Mouse (Mus musculus) G1E (cell line): ENCODE data around the gene Nrbf2. TPM values are rescaled to one million over a fixed set of nuclear protein-coding genes. Genes with fewer than 3 reads are reported as not detected.
A peak's percentile ranks its signal among the peaks of the same experiment; 100 is the strongest.

Experiments
- ATAC-seq: 2 replicates; pipeline ENCODE4 v1.8.0; 2016; ENCODE audit warnings: mild to moderate bottlenecking; ENCODE audit not compliant: insufficient number of reproducible peaks, poor library complexity, low FRiP score, severe bottlenecking; ENCODE audit errors: extremely low read depth
- DNase-seq: peaks from one replicate; pipeline ENCODE4 v3.0.0; 2012; ENCODE audit warnings: low spot score
- H3K27me3 ChIP-seq: 2 replicates; pipeline ENCODE4 v1.6.1; 2012; ENCODE audit warnings: mild to moderate bottlenecking, low read length, inconsistent platforms; ENCODE audit not compliant: insufficient read depth
- H3K36me3 ChIP-seq: replicated peaks from 2 replicates; pipeline ENCODE3; 2012; ENCODE audit warnings: mild to moderate bottlenecking, inconsistent platforms
- H3K4me1 ChIP-seq: 2 replicates; pipeline ENCODE4 v1.6.1; 2012; ENCODE audit warnings: low read depth, low read length, inconsistent platforms, mixed read lengths; ENCODE audit not compliant: insufficient read depth
- H3K4me3 ChIP-seq: 2 replicates; pipeline ENCODE4 v1.5.1; 2012; ENCODE audit warnings: low read depth, mild to moderate bottlenecking, inconsistent platforms, low read length, moderate library complexity, mixed read lengths
- H3K9me3 ChIP-seq: replicated peaks from 2 replicates; pipeline ENCODE4 v1.6.1; 2012; ENCODE audit warnings: inconsistent platforms
- CTCF ChIP-seq: IDR thresholded peaks from 2 replicates; pipeline ENCODE4 v1.5.1; 2012; ENCODE audit warnings: low read depth, low read length, inconsistent platforms, mixed read lengths
- GATA1 ChIP-seq: IDR thresholded peaks from 2 replicates; pipeline ENCODE4 v1.6.1; 2012; ENCODE audit warnings: borderline replicate concordance, low read length, inconsistent platforms, mixed read lengths
- GATA2 ChIP-seq: IDR thresholded peaks from 2 replicates; pipeline ENCODE4 v1.6.1; 2012; ENCODE audit warnings: low read depth, low read length, inconsistent platforms, borderline replicate concordance
- POLR2AphosphoS5 ChIP-seq: IDR thresholded peaks from 2 replicates; pipeline ENCODE4 v1.6.1; 2012; ENCODE audit warnings: low read depth, low read length, inconsistent platforms; ENCODE audit not compliant: insufficient replicate concordance
- TAL1 ChIP-seq: conservative IDR thresholded peaks from 2 replicates; pipeline ENCODE4 v1.6.1; 2012; ENCODE audit warnings: low read depth, low read length, inconsistent platforms, mixed read lengths
- polyA plus RNA-seq: library from polyadenylated mRNA; stranded (reverse); fragments of >175 nt; gene quantifications from 2 replicates; pipeline ENCODE4 v1.2.3, GENCODE M21; 2012
- total RNA-seq, 2 experiments: library from RNA; stranded (forward) in 1 of 2; stranded (reverse) in 1 of 2; fragments of 200-1000 nt in 1 of 2; fragments of >200 nt in 1 of 2; fragmentation: Nextera tagmentation in 1 of 2; gene quantifications; 2 replicates each; pipeline ENCODE4 v1.2.3; 2014 to 2017

Nrbf2 gene
- total and polyA plus RNA-seq, 3 experiments: 46.3 to 71.1 (median 52.2) TPM

DNA sequence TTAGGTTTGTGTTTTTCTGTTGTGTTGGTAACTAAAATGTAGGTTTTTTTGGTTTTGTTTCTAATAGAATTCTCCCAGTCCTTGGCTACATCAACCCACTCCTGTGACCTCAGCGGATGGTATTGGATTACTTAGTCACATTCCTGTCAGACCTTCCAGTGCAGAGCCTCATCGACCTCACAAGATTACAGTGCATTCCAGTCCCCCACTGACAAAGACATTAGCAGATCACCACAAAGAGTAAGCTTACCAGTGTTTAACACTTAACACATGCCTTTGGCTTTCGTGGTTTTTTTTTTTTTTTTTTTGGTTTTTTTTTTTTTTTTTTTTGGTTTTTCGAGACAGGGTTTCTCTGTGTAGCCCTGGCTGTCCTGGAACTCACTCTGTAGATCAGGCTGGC lies 61.2 kb downstream of the Nrbf2 start:
- DNase-seq (no peak), ATAC-seq (no peak)
- H3K36me3 ChIP-seq: peaks cover 89% of the 10 kb centered on the region
- H3K9me3 ChIP-seq: no peaks in the 10 kb centered on the region
- no peaks in the 10 kb centered on the region for H3K27me3 ChIP-seq
- no peak overlapping the region for H3K4me3 ChIP-seq
- H3K4me1 ChIP-seq: peaks cover 31% of the 10 kb centered on the region
- TF ChIP-seq GATA2: no peak
- TF ChIP-seq TAL1: no peak
- no peak for TF ChIP-seq POLR2AphosphoS5
- no peak for TF ChIP-seq CTCF
- TF ChIP-seq GATA1: no peak

DNA sequence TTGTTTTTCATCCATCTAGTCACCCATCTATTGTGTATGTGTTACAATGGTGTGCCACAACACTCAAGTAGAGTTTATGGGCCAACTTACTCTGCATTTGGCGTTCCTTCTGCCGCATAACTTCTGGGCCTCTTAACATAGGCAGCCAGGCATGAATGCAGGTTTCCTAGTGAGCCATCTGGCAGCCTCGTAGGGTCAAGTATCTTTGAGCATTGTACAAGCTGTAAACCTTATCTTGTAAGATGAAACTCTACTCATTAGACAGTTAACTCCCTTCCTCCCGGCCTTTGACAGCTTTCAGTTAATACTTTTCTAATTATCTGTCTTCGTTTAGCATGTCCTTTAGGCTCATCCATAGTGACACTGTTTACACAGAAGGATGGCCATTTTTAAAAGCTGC lies 63.8 kb downstream of the Nrbf2 start:
- TF ChIP-seq TAL1: no peak
- TF ChIP-seq GATA1: no peak
- no peak for TF ChIP-seq POLR2AphosphoS5
- no peak for TF ChIP-seq CTCF
- TF ChIP-seq GATA2: no peak
- H3K4me1 ChIP-seq: peaks cover 32% of the 10 kb centered on the region
- ATAC-seq (peak; percentile 86), DNase-seq (no peak)
- no peaks in the 10 kb centered on the region for H3K9me3 ChIP-seq
- peaks cover 88% of the 10 kb centered on the region for H3K36me3 ChIP-seq
- H3K4me3 ChIP-seq: no peak overlapping the region
- H3K27me3 ChIP-seq: no peaks in the 10 kb centered on the region

DNA sequence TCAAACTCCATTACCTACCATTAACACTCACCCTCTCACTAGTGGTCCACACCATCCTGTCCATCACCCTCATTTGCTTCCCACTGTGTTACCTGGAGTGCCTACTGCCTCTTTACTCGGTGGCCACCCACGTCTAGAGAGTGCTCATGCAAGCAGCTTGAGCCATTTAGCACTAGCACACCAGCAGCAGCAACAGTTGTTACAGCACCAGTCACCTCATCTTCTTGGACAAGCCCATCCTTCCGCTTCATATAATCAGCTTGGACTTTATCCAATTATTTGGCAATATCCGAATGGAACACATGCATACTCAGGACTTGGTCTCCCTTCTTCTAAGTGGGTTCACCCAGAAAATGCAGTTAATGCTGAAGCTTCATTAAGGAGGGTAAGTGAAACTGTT lies 64.9 kb downstream of the Nrbf2 start:
- H3K27me3 ChIP-seq: no peaks in the 10 kb centered on the region

GRCm38 (mm10) chr10:67218873-67219565 lies 66.1 kb downstream of the Nrbf2 start:
- no peak for ATAC-seq
- TF ChIP-seq GATA1 (no peak), CTCF (no peak), GATA2 (no peak), POLR2AphosphoS5 (no peak), TAL1 (no peak)
- no peaks in the 10 kb centered on the region for H3K27me3 ChIP-seq
- H3K4me3 ChIP-seq: no peak overlapping the region
- H3K9me3 ChIP-seq: no peaks in the 10 kb centered on the region
- peaks cover 76% of the 10 kb centered on the region for H3K36me3 ChIP-seq
- peaks cover 32% of the 10 kb centered on the region for H3K4me1 ChIP-seq
- no peak for DNase-seq

More for the DNA sequence above, 64.9 kb downstream of the Nrbf2 start:
- Histone ChIP-seq H3K36me3 (peaks cover 80% of the 10 kb centered on the region), H3K9me3 (no peaks in the 10 kb centered on the region), H3K4me1 (peaks cover 32% of the 10 kb centered on the region), H3K4me3 (no peak overlapping the region)
- ATAC-seq: no peak
- no peak for TF ChIP-seq TAL1
- TF ChIP-seq POLR2AphosphoS5: no peak
- TF ChIP-seq GATA1: no peak
- no peak for DNase-seq

DNA sequence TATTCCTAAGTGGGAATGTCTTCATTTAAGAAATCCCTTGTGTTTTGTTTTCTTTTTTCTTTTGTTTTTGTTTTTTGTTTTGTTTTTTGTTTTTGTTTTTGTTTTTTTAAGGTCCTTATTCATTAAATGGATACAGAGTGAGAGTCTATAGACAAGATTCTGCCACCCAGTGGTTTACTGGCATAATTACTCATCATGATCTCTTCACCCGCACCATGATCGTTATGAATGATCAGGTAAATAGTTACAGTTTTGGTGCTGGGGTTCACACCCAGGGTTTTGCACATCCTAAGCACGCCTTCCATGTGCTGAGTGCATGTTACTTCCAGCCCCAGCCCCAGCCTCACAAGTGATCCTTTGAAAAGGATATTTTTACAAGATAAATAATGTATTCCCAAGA lies 68.2 kb downstream of the Nrbf2 start:
- ATAC-seq (no peak), DNase-seq (no peak)
- Histone ChIP-seq H3K9me3 (no peaks in the 10 kb centered on the region), H3K4me3 (no peak overlapping the region), H3K27me3 (no peaks in the 10 kb centered on the region), H3K4me1 (peaks cover 23% of the 10 kb centered on the region), H3K36me3 (peaks cover 69% of the 10 kb centered on the region)
- TF ChIP-seq POLR2AphosphoS5 (no peak), GATA1 (no peak), TAL1 (no peak), CTCF (no peak), GATA2 (no peak)

Other genes with a start within 250 kb of the Nrbf2 start
- 184 and 202 TPM in 2 replicates for gene Jmjd1c, start 189.2 kb downstream of the Nrbf2 start, total RNA-seq (2014; fragmentation: Nextera tagmentation)
- 81.8 and 102 TPM in 2 replicates for gene Jmjd1c, start 189.2 kb downstream of the Nrbf2 start, total RNA-seq (2017)
- gene Jmjd1c, start 189.2 kb downstream of the Nrbf2 start, polyA plus RNA-seq: 7.4 and 9.1 TPM in 2 replicates
- 42.3 and 42.7 TPM in 2 replicates for gene Reep3, start 188.4 kb downstream of the Nrbf2 start, total RNA-seq (2014; fragmentation: Nextera tagmentation)
- 19.6 and 21.9 TPM in 2 replicates for gene Reep3, start 188.4 kb downstream of the Nrbf2 start, total RNA-seq (2017)
- gene Reep3, start 188.4 kb downstream of the Nrbf2 start, polyA plus RNA-seq: 1.4 and 2.1 TPM in 2 replicates